Mouse (Mus musculus) megakaryocyte, embryonic 14.5 days (primary cell): ENCODE data around the gene Hyal1.

Experiments
- FLI1 ChIP-seq: IDR thresholded peaks from 2 replicates; pipeline ENCODE4 v1.6.1; 2012; ENCODE audit warnings: low read length, inconsistent platforms, mixed read lengths
- GATA1 ChIP-seq: IDR thresholded peaks from 3 replicates; pipeline ENCODE4 v1.6.1; 2012; ENCODE audit warnings: mixed read lengths, low read length, inconsistent platforms, borderline replicate concordance

DNA sequence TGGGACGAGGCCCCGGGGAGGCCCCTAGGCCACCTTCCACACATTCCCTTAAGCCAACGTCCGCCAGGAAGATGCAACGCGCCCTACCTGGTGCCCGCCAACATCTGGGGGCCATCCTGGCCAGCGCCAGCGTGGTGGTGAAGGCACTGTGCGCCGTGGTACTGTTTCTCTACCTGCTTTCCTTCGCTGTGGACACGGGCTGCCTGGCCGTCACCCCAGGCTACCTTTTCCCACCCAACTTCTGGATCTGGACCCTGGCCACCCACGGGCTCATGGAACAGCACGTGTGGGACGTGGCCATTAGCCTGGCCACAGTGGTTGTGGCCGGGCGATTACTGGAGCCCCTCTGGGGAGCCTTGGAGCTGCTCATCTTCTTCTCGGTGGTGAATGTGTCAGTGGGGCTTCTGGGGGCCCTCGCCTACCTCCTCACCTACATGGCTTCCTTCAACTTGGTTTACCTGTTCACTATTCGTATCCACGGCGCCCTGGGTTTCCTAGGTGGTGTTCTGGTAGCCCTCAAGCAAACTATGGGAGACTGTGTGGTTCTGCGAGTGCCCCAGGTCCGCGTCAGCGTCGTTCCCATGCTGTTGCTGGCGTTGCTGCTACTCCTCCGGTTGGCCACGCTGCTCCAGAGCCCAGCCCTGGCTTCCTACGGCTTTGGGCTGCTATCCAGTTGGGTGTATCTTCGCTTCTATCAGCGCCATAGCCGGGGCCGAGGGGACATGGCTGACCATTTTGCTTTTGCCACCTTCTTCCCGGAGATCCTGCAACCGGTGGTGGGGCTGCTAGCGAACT lies 42.1 kb upstream of the Hyal1 start:
- TF ChIP-seq GATA1 (no peak), FLI1 (no peak)
